Mouse (Mus musculus) lung, embryonic 15.5 days (tissue): Measurements from ENCODE around the gene Fbxo27. TPM values are rescaled to one million over a fixed set of nuclear protein-coding genes. Genes with fewer than 3 reads are reported as not detected.

Experiments
- ATAC-seq: fragments of 200-750 bp; cut with Nextera tagmentation; 2 replicates; pipeline ENCODE4 v1.8.0; 2017; ENCODE audit warnings: moderate number of reproducible peaks, borderline replicate concordance; ENCODE audit not compliant: low FRiP score, low TSS enrichment; ENCODE audit errors: extremely low read depth
- H3K27ac ChIP-seq: fragments of 300-500 bp; sonication (generic); 2 replicates; pipeline ENCODE4 v1.5.1; 2015; ENCODE audit warnings: moderate library complexity, mild to moderate bottlenecking, inconsistent platforms
- H3K27me3 ChIP-seq: fragments of 300-500 bp; sonication (generic); 2 replicates; pipeline ENCODE4 v1.6.1; 2015; ENCODE audit warnings: inconsistent platforms
- H3K36me3 ChIP-seq: fragments of 300-500 bp; sonication (generic); 2 replicates; pipeline ENCODE4 v1.6.1; 2015; ENCODE audit warnings: inconsistent platforms
- H3K4me1 ChIP-seq: fragments of 300-500 bp; sonication (generic); 2 replicates; pipeline ENCODE4 v1.6.1; 2015; ENCODE audit warnings: inconsistent platforms
- H3K4me2 ChIP-seq: fragments of 300-500 bp; sonication (generic); 2 replicates; pipeline ENCODE4 v1.6.1; 2015; ENCODE audit warnings: inconsistent platforms, mild to moderate bottlenecking, moderate library complexity
- H3K4me3 ChIP-seq: fragments of 300-500 bp; sonication (generic); 2 replicates; pipeline ENCODE4 v1.5.1; 2015; ENCODE audit warnings: mild to moderate bottlenecking, inconsistent platforms
- H3K9ac ChIP-seq: fragments of 300-500 bp; sonication (generic); 2 replicates; pipeline ENCODE4 v1.6.1; 2015; ENCODE audit warnings: inconsistent platforms
- H3K9me3 ChIP-seq: fragments of 300-500 bp; sonication (generic); 2 replicates; pipeline ENCODE4 v1.6.1; 2016; ENCODE audit warnings: inconsistent platforms
- WGBS: fragments of 180-500 bp; shearing (Covaris S2); methylation state at CpG from one replicate; pipeline ENCODE4 v1.1.7; 2015; 5-methylcytosine and 5-hydroxymethylcytosine counted together
- polyA plus RNA-seq: library from polyadenylated mRNA; unstranded; fragments of >200 nt; fragmentation: Nextera tagmentation; extraction: Ambion mirVana; gene quantifications from 2 replicates; pipeline ENCODE4 v1.2.1, GENCODE M21; 2015

Gene Fbxo27
- polyA plus RNA-seq, 1 experiment from 2014 or later: 6.5 TPM

GRCm38 (mm10) chr7:28710962-28711361 lies 18.3 kb downstream of the Fbxo27 start:
- Histone ChIP-seq H3K4me2 (no peak overlapping the region), H3K36me3 (no peaks in the 10 kb centered on the region), H3K4me3 (no peak overlapping the region), H3K27ac (no peak overlapping the region), H3K9me3 (no peaks in the 10 kb centered on the region), H3K27me3 (no peaks in the 10 kb centered on the region), H3K9ac (no peak overlapping the region), H3K4me1 (no peaks in the 10 kb centered on the region; the same call in 1 of the 2 replicates)
- ATAC-seq: no peak
- 63% methylated on average over 3 of the region's 3 CpGs for WGBS

GRCm38 (mm10) chr7:28714667-28715066 lies 22.0 kb downstream of the Fbxo27 start:
- no peak; the same call in 1 of the 2 replicates for ATAC-seq
- Histone ChIP-seq H3K9me3 (no peaks in the 10 kb centered on the region), H3K4me3 (no peak overlapping the region), H3K36me3 (no peaks in the 10 kb centered on the region), H3K4me2 (no peak overlapping the region), H3K4me1 (peaks cover 2% of the 10 kb centered on the region), H3K27me3 (no peaks in the 10 kb centered on the region), H3K9ac (no peak overlapping the region), H3K27ac (no peak overlapping the region)
- 61% methylated on average over 5 of the region's 5 CpGs for WGBS

- H3K4me2 ChIP-seq: no peak overlapping the region
- WGBS: 92% methylated on average over 2 of the region's 2 CpGs
- peaks cover 2% of the 10 kb centered on the region for H3K4me1 ChIP-seq
Measured at GRCm38 (mm10) chr7:28715598-28715997, 22.9 kb downstream of the Fbxo27 start.

GRCm38 (mm10) chr7:28716590-28717281 lies 24.1 kb downstream of the Fbxo27 start, which contains the start of gene Fbxo17:
Fbxo17 (plus strand) TSS chr7:28716804.
- 2% methylated on average over 36 of the region's 36 CpGs for WGBS
- ATAC-seq: peak; percentile 65; the same call in 1 of the 2 replicates

More at GRCm38 (mm10) chr7:28715598-28715997, 22.9 kb downstream of the Fbxo27 start:
- H3K4me3 ChIP-seq: no peak overlapping the region
- no peaks in the 10 kb centered on the region for H3K9me3 ChIP-seq
- no peak overlapping the region for H3K27ac ChIP-seq
- no peak overlapping the region for H3K9ac ChIP-seq
- no peaks in the 10 kb centered on the region for H3K27me3 ChIP-seq
- ATAC-seq: no peak
- H3K36me3 ChIP-seq: no peaks in the 10 kb centered on the region

GRCm38 (mm10) chr7:28717726-28718125 lies 25.1 kb downstream of the Fbxo27 start:
- H3K27me3 ChIP-seq: no peaks in the 10 kb centered on the region
- 56% methylated on average over 10 of the region's 10 CpGs for WGBS
- no peak for ATAC-seq
- no peak overlapping the region for H3K9ac ChIP-seq
- H3K27ac ChIP-seq: no peak overlapping the region
- no peaks in the 10 kb centered on the region for H3K9me3 ChIP-seq
- peaks cover 2% of the 10 kb centered on the region for H3K4me1 ChIP-seq
- no peaks in the 10 kb centered on the region for H3K36me3 ChIP-seq
- H3K4me2 ChIP-seq: peak overlapping the region; percentile 71; the same call in 1 of the 2 replicates
- H3K4me3 ChIP-seq: peak overlapping the region; percentile 52; the same call in 1 of the 2 replicates

More at GRCm38 (mm10) chr7:28716590-28717281, 24.1 kb downstream of the Fbxo27 start, which contains the start of gene Fbxo17:
- Histone ChIP-seq H3K9me3 (no peaks in the 10 kb centered on the region), H3K4me3 (peak within 1 kb of the TSS; percentile 52), H3K4me1 (peaks cover 2% of the 10 kb centered on the region), H3K4me2 (peak within 1 kb of the TSS; percentile 71), H3K27ac (peak within 1 kb of the TSS; percentile 73), H3K36me3 (no peaks in the 10 kb centered on the region), H3K27me3 (no peaks in the 10 kb centered on the region), H3K9ac (peak within 1 kb of the TSS; percentile 69)

- Histone ChIP-seq H3K4me1 (peaks cover 2% of the 10 kb centered on the region), H3K9me3 (no peaks in the 10 kb centered on the region), H3K4me2 (no peak overlapping the region), H3K36me3 (no peaks in the 10 kb centered on the region), H3K4me3 (no peak overlapping the region), H3K27me3 (no peaks in the 10 kb centered on the region), H3K9ac (no peak overlapping the region), H3K27ac (no peak overlapping the region)
- no peak for ATAC-seq
- 55% methylated on average over 4 of the region's 4 CpGs for WGBS
Measured at GRCm38 (mm10) chr7:28719159-28719558, 26.5 kb downstream of the Fbxo27 start.

GRCm38 (mm10) chr7:28719650-28720049 lies 27.0 kb downstream of the Fbxo27 start:
- no peaks in the 10 kb centered on the region for H3K27me3 ChIP-seq
- ATAC-seq: no peak
- H3K9ac ChIP-seq: no peak overlapping the region
- no peak overlapping the region for H3K27ac ChIP-seq
- H3K4me3 ChIP-seq: no peak overlapping the region
- 78% methylated on average over 2 of the region's 2 CpGs for WGBS
- H3K4me2 ChIP-seq: no peak overlapping the region
- H3K4me1 ChIP-seq: peaks cover 2% of the 10 kb centered on the region
- H3K9me3 ChIP-seq: no peaks in the 10 kb centered on the region
- H3K36me3 ChIP-seq: peaks cover 3% of the 10 kb centered on the region; the same call in 1 of the 2 replicates

- peak; percentile 74 for ATAC-seq
- no peak overlapping the region for H3K4me2 ChIP-seq
- WGBS: 47% methylated on average over 3 of the region's 3 CpGs
- H3K4me3 ChIP-seq: no peak overlapping the region
- H3K27me3 ChIP-seq: no peaks in the 10 kb centered on the region
- peaks cover 2% of the 10 kb centered on the region for H3K4me1 ChIP-seq
- H3K9me3 ChIP-seq: no peaks in the 10 kb centered on the region
- peaks cover 10% of the 10 kb centered on the region; the same call in 1 of the 2 replicates for H3K36me3 ChIP-seq
- no peak overlapping the region for H3K9ac ChIP-seq
- H3K27ac ChIP-seq: peak overlapping the region; percentile 12; the same call in 1 of the 2 replicates
Measured at GRCm38 (mm10) chr7:28720753-28721537, 28.3 kb downstream of the Fbxo27 start.

- 86% methylated on average over 7 of the region's 7 CpGs for WGBS
Measured at GRCm38 (mm10) chr7:28722079-28722478, 29.4 kb downstream of the Fbxo27 start.

GRCm38 (mm10) chr7:28724613-28725012 lies 32.0 kb downstream of the Fbxo27 start:
- no peak for ATAC-seq
- H3K4me3 ChIP-seq: no peak overlapping the region
- H3K27ac ChIP-seq: no peak overlapping the region
- H3K36me3 ChIP-seq: peaks cover 10% of the 10 kb centered on the region; the same call in 1 of the 2 replicates
- 93% methylated on average over 2 of the region's 2 CpGs for WGBS
- H3K4me2 ChIP-seq: no peak overlapping the region
- no peaks in the 10 kb centered on the region for H3K27me3 ChIP-seq
- 0 out of 2 replicates have a peak, but pooled peaks cover 3% of the 10 kb centered on the region for H3K4me1 ChIP-seq
- H3K9ac ChIP-seq: no peak overlapping the region
- no peaks in the 10 kb centered on the region for H3K9me3 ChIP-seq

More at GRCm38 (mm10) chr7:28722079-28722478, 29.4 kb downstream of the Fbxo27 start:
- H3K27ac ChIP-seq: no peak overlapping the region
- H3K4me3 ChIP-seq: no peak overlapping the region
- H3K27me3 ChIP-seq: no peaks in the 10 kb centered on the region
- no peaks in the 10 kb centered on the region for H3K9me3 ChIP-seq
- no peak for ATAC-seq
- peaks cover 5% of the 10 kb centered on the region for H3K4me1 ChIP-seq
- no peak overlapping the region for H3K4me2 ChIP-seq
- no peak overlapping the region for H3K9ac ChIP-seq
- peaks cover 10% of the 10 kb centered on the region; the same call in 1 of the 2 replicates for H3K36me3 ChIP-seq

GRCm38 (mm10) chr7:28726600-28726999 lies 34.0 kb downstream of the Fbxo27 start:
- H3K4me2 ChIP-seq: no peak overlapping the region
- ATAC-seq: 0 out of 2 replicates have a peak, but pooled peaks have one; percentile 60
- no peaks in the 10 kb centered on the region for H3K9me3 ChIP-seq

More at GRCm38 (mm10) chr7:28726600-28726999, 34.0 kb downstream of the Fbxo27 start:
- peaks cover 20% of the 10 kb centered on the region; the same call in 1 of the 2 replicates for H3K36me3 ChIP-seq
- no peak overlapping the region for H3K27ac ChIP-seq
- WGBS: 11% methylated on average over 14 of the region's 14 CpGs
- H3K4me3 ChIP-seq: no peak overlapping the region
- no peak overlapping the region for H3K9ac ChIP-seq
- H3K4me1 ChIP-seq: 0 out of 2 replicates have a peak, but pooled peaks cover 3% of the 10 kb centered on the region
- H3K27me3 ChIP-seq: no peaks in the 10 kb centered on the region
